ENCODE assay signal across 8 mouse cellular contexts in the genomic region with DNA sequence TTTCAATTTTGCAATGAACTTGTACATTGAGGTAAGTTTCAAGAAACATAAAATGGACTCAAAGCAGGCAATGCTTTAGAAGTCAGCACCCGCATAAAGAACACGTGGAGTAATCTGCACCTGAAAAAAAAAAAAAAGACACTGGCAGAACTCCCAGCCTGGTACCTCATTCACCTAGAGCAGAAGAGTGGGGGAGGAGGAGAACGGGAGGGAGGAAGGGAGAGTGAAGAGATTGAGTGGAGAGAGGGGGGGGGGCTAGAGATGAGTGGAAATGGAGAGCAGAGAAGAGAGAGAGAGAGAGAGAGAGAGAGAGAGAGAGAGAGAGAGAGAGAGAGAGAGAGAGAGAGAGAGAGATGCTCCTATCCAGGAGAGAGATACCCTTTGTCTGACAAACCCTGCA. TPM values are rescaled to one million over a fixed set of nuclear protein-coding genes. Genes with fewer than 3 reads are reported as not detected.
DNase-seq lines count a peak whose midpoint lies in the region; ATAC-seq and TF ChIP-seq lines count a peak whose summit lies in the region.

No protein-coding gene starts in this region.

- H3K4me1 ChIP-seq in heart, embryonic 13.5 days, result peaks cover 20% of the 10 kb centered on the region
- H3K4me1 ChIP-seq in hindbrain, embryonic 14.5 days (replicated peaks; ENCODE audit: control insufficient read depth, insufficient read depth, low read length), result peaks cover 11% of the 10 kb centered on the region; the same call in 1 of the 2 replicates
- H3K4me1 ChIP-seq in midbrain, embryonic 16.5 days (ENCODE audit: control insufficient read depth, insufficient read depth, low read length), result peaks cover 6% of the 10 kb centered on the region

- no peak for TF ChIP-seq CTCF in brain, embryonic 14.5 days (IDR thresholded peaks at IDR 0.05; ENCODE audit: borderline replicate concordance, extremely low read depth, insufficient read depth, insufficient read length)

- H3K9me3 ChIP-seq in heart, embryonic 13.5 days, result no peaks in the 10 kb centered on the region
- no peaks in the 10 kb centered on the region for H3K9me3 ChIP-seq in hindbrain, embryonic 14.5 days (ENCODE audit: control insufficient read depth, low read length)
- H3K9me3 ChIP-seq in midbrain, embryonic 16.5 days (replicated peaks; ENCODE audit: control insufficient read depth, low read length, poor library complexity, severe bottlenecking), result no peaks in the 10 kb centered on the region

- H3K4me2 ChIP-seq in heart, embryonic 13.5 days, result peak overlapping the region; percentile 90
- peak overlapping the region; percentile 80 for H3K4me2 ChIP-seq in hindbrain, embryonic 14.5 days (replicated peaks)
- H3K4me2 ChIP-seq in midbrain, embryonic 16.5 days (ENCODE audit: low read length), result peak overlapping the region; percentile 74

- H3K27ac ChIP-seq in heart, embryonic 13.5 days (replicated peaks), result no peak overlapping the region; the same call in 1 of the 2 replicates
- H3K27ac ChIP-seq in hindbrain, embryonic 14.5 days, result peak overlapping the region; percentile 98
- peak overlapping the region; percentile 99 for H3K27ac ChIP-seq in midbrain, embryonic 16.5 days (ENCODE audit: low read length)

- no peak for ATAC-seq in heart, embryonic 13.5 days (ENCODE audit: extremely low read depth, insufficient number of reproducible peaks, low FRiP score, low TSS enrichment)
- peak; percentile 42 for ATAC-seq in hindbrain, embryonic 14.5 days (ENCODE audit: low FRiP score)
- ATAC-seq in midbrain, embryonic 16.5 days, result peak; percentile 14
- no peak for ATAC-seq in granulocyte monocyte progenitor cell, adult 5-6 weeks (replicated peaks; ENCODE audit: poor library complexity, severe bottlenecking)

- H3K36me3 ChIP-seq in heart, embryonic 13.5 days, result no peaks in the 10 kb centered on the region
- H3K36me3 ChIP-seq in hindbrain, embryonic 14.5 days (replicated peaks; ENCODE audit: control insufficient read depth, insufficient read depth), result no peaks in the 10 kb centered on the region
- H3K36me3 ChIP-seq in midbrain, embryonic 16.5 days (ENCODE audit: control insufficient read depth, insufficient read depth, low read length), result no peaks in the 10 kb centered on the region

- peak overlapping the region; percentile 89 for H3K9ac ChIP-seq in heart, embryonic 13.5 days
- H3K9ac ChIP-seq in hindbrain, embryonic 14.5 days, result peak overlapping the region; percentile 95
- peak overlapping the region; percentile 97 for H3K9ac ChIP-seq in midbrain, embryonic 16.5 days (ENCODE audit: low read depth, low read length)

- no peak for DNase-seq in heart, adult 18-20 months
- peak; percentile 81 for DNase-seq in brain, embryonic 14.5 days (ENCODE audit: low read depth)
- DNase-seq in hindbrain, embryonic 14.5 days (ENCODE audit: low spot score), result peak; percentile 52
- DNase-seq in spleen, adult 18-20 months, result no peak
- no peak for DNase-seq in kidney, postnatal 36 days

- 0 out of 2 replicates have a peak, but pooled peaks cover 4% of the 10 kb centered on the region for H3K27me3 ChIP-seq in heart, embryonic 13.5 days (replicated peaks)
- H3K27me3 ChIP-seq in hindbrain, embryonic 14.5 days (ENCODE audit: control insufficient read depth, insufficient read depth, low read length), result no peaks in the 10 kb centered on the region
- H3K27me3 ChIP-seq in midbrain, embryonic 16.5 days (ENCODE audit: control insufficient read depth, insufficient read depth, low read depth, low read length), result no peaks in the 10 kb centered on the region

- H3K4me3 ChIP-seq in heart, embryonic 13.5 days, result peak overlapping the region; percentile 78
- peak overlapping the region; percentile 72 for H3K4me3 ChIP-seq in hindbrain, embryonic 14.5 days (replicated peaks; ENCODE audit: low read length)
- H3K4me3 ChIP-seq in midbrain, embryonic 16.5 days (ENCODE audit: low read depth, low read length), result peak overlapping the region; percentile 88

- no peak for TF ChIP-seq POLR2A in brain, embryonic 14.5 days (IDR thresholded peaks at IDR 0.05; ENCODE audit: borderline replicate concordance, extremely low read depth, insufficient read depth, insufficient read length, poor library complexity, severe bottlenecking)

- WGBS in heart, embryonic 13.5 days, result 9% methylated on average over 3 of the region's 3 CpGs
- WGBS in hindbrain, embryonic 14.5 days, result 2% methylated on average over 3 of the region's 3 CpGs
- WGBS in midbrain, embryonic 16.5 days, result 4% methylated on average over 2 of the region's 3 CpGs

RNA-seq across cellular contexts. Expression of a gene that starts 0.8 kb away (rescaled TPM):
- 5.9 and 6.8 TPM in 2 replicates for polyA plus RNA-seq in heart, embryonic 13.5 days (2015; fragmentation: Nextera tagmentation; extraction: Ambion mirVana)
- total RNA-seq in heart, adult 18-20 months (2021), result 1 to 10 TPM; 3.4 to 4.0 TPM
- 53.9 and 89.2 TPM in 2 replicates for polyA plus RNA-seq in brain, embryonic 14.5 days (2012; rRNA removed)
- polyA plus RNA-seq in hindbrain, embryonic 14.5 days (2014; fragmentation: Nextera tagmentation; extraction: Ambion mirVana), result 77.7 and 78.7 TPM in 2 replicates
- polyA plus RNA-seq in midbrain, embryonic 16.5 days (2015; fragmentation: Nextera tagmentation; extraction: Ambion mirVana), result 68.4 and 69.5 TPM in 2 replicates
- total RNA-seq in granulocyte monocyte progenitor cell, adult 5-6 weeks (2014; fragmentation: Nextera tagmentation), result not detected in 2 replicates
- not detected in 2 replicates for total RNA-seq in granulocyte monocyte progenitor cell, adult 5-6 weeks (2017)

Comparison
In these comparisons a context has a peak if more than half of its experiments do, and no peak if none do; other contexts are left out.
1. ATAC-seq: peak in hindbrain, embryonic 14.5 days (single experiment) and midbrain, embryonic 16.5 days (single experiment); none in heart, embryonic 13.5 days (single experiment) and granulocyte monocyte progenitor cell, adult 5-6 weeks (single experiment).
2. DNase-seq: peak in brain, embryonic 14.5 days (single experiment) and hindbrain, embryonic 14.5 days (single experiment); none in heart, adult 18-20 months (0 of 2), spleen, adult 18-20 months (0 of 2) and kidney, postnatal 36 days (0 of 2).
3. Peak in every context shown above with its lines, with median percentiles within 50 percentile points of each other: H3K4me2 ChIP-seq, H3K4me3 ChIP-seq and H3K9ac ChIP-seq.